Mouse (Mus musculus) liver, adult 2 months (tissue): ENCODE results near the gene Dnajc16. TPM values are rescaled to one million over a fixed set of nuclear protein-coding genes. Genes with fewer than 3 reads are reported as not detected.

Experiments used
- DNase-seq: peaks from one replicate; pipeline ENCODE4 v3.0.0-alpha.2; 2011; ENCODE audit warnings: low read depth, low spot score; ENCODE audit errors: extremely low read depth
- H3K27ac ChIP-seq: fragments of 200-500 bp; replicated peaks from 2 replicates; pipeline ENCODE4 v1.5.1; 2012; ENCODE audit warnings: low read depth, mild to moderate bottlenecking, control low read depth, inconsistent platforms, low read length; ENCODE audit not compliant: insufficient read depth
- H3K27me3 ChIP-seq: fragments of 200-500 bp; 2 replicates; pipeline ENCODE4 v1.6.1; 2012; ENCODE audit warnings: mild to moderate bottlenecking, moderate library complexity, low read length, inconsistent platforms; ENCODE audit not compliant: control insufficient read depth, insufficient read depth
- H3K36me3 ChIP-seq: fragments of 200-500 bp; 2 replicates; pipeline ENCODE4 v1.6.1; 2012; ENCODE audit warnings: low read length, inconsistent platforms; ENCODE audit not compliant: control insufficient read depth, insufficient read depth
- H3K4me1 ChIP-seq: fragments of 200-500 bp; 2 replicates; pipeline ENCODE4 v1.6.1; 2011; ENCODE audit warnings: low read length; ENCODE audit not compliant: control insufficient read depth, insufficient read depth
- H3K4me3 ChIP-seq: fragments of 200-500 bp; 2 replicates; pipeline ENCODE4 v1.5.1; 2011; ENCODE audit warnings: low read depth, mild to moderate bottlenecking, control low read depth, low read length, moderate library complexity; ENCODE audit not compliant: insufficient read depth
- H3K79me2 ChIP-seq: fragments of 200-500 bp; 2 replicates; pipeline ENCODE4 v1.6.1; 2012; ENCODE audit warnings: inconsistent platforms, mild to moderate bottlenecking, low read length, moderate library complexity; ENCODE audit not compliant: control insufficient read depth, insufficient read depth
- H3K9ac ChIP-seq: fragments of 200-500 bp; 2 replicates; pipeline ENCODE4 v1.6.1; 2012; ENCODE audit warnings: low read depth, mild to moderate bottlenecking, control low read depth, inconsistent platforms, low read length
- CTCF ChIP-seq: fragments of 200-500 bp; IDR thresholded peaks from 2 replicates; pipeline ENCODE4 v1.5.1; 2011; ENCODE audit warnings: low read depth, low read length, control low read depth
- POLR2A ChIP-seq: fragments of 200-500 bp; IDR thresholded peaks from 2 replicates; pipeline ENCODE4 v1.6.1; 2011; ENCODE audit warnings: low read length, control low read depth; ENCODE audit not compliant: insufficient read depth; ENCODE audit errors: extremely low read depth
- WGBS: fragments of 180-500 bp; shearing (Covaris S2); methylation state at CpG from one replicate; pipeline ENCODE4 v1.1.7; 2018; 5-methylcytosine and 5-hydroxymethylcytosine counted together
- polyA plus RNA-seq: library from polyadenylated mRNA; depleted of rRNA; stranded (reverse); fragments of >200 nt; gene quantifications from 2 replicates; pipeline ENCODE4 v1.2.3, GENCODE M21; 2012
- total RNA-seq: library from RNA; depleted of rRNA; stranded (reverse); fragments of >200 nt; gene quantifications from 2 replicates; pipeline ENCODE4 v1.2.3, GENCODE M21; 2014

Dnajc16 gene
- total and polyA plus RNA-seq, 2 experiments: 3.8 to 5.6 TPM

DNA sequence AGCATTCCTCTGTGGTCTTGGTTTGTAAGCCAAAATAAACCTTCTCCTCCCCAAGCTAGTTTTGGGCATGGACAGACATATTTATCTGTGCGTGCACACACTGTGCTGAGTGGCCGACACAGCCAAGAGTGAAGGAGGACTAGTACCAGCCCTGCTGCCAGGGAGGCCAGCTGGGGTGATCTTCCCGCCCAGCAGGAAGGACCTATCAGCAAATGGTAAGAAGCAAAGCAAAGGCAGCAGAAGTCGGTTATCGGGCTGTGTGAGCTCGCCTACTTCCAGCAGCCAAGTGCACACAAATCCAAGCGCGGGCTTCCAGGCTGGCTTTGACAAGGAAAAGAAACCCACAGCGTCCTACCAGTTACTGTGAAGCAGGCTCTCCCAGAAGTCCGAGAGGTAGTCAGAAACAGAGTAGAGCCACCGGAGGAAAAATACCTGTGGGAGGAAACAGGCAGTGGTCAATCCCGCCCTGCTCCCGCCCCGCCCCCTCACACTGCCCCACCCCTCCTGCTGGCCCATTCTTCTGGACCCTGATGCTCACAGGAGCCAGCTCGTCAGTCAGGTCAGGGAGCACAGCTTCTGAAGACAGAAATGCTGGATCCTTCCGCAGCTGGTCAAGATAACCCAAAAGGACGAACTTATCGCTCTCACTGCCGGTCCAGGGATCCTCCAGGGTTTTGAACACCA is 23.2 kb downstream of the Dnajc16 start:
- 76% methylated on average over 19 of the region's 19 CpGs for WGBS
- DNase-seq: no peak
- Histone ChIP-seq H3K27me3 (no peaks in the 10 kb centered on the region), H3K9ac (no peak overlapping the region), H3K79me2 (no peaks in the 10 kb centered on the region), H3K4me3 (no peak overlapping the region), H3K36me3 (peaks cover 17% of the 10 kb centered on the region), H3K27ac (0 out of 2 replicates have a peak overlapping the region, but pooled peaks have one; percentile 15), H3K4me1 (0 out of 2 replicates have a peak, but pooled peaks cover 2% of the 10 kb centered on the region)
- TF ChIP-seq CTCF (no peak), POLR2A (no peak)

DNA sequence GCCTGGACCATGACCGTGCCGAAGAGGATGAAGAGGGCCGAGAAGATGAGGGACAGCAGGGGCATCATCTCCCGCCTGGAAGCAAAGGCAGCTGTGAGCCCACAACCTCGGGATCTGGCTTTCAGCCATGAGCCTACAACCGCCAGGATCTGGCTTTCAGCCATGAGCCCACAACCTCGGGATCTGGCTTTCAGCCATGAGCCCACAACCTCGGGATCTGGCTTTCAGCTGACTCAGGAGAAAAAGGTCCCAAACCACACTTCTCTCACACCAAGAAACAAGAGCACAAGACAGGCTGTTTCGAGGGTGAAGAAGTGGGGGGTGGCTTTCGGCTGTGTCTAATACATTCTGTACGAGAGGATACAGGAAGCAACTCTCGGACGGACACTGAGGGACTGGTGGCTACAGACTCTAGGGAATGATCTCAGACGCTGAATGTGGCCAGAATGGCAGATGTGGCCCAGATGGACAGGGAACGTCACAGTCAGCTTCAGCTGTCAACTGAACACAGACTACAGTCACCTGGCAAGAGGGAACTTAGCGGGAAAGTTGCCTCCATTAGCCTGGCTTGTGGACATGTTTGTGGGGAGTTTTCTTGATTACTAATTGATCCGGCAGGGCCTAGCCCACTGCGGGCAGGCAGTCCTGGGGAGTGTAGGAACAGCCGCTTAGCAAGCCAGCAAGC is 23.9 kb downstream of the Dnajc16 start:
- Histone ChIP-seq H3K4me3 (no peak overlapping the region), H3K27me3 (no peaks in the 10 kb centered on the region), H3K4me1 (0 out of 2 replicates have a peak, but pooled peaks cover 2% of the 10 kb centered on the region), H3K79me2 (no peaks in the 10 kb centered on the region), H3K27ac (peak overlapping the region; percentile 45; the same call in 1 of the 2 replicates), H3K36me3 (peaks cover 16% of the 10 kb centered on the region), H3K9ac (0 out of 2 replicates have a peak overlapping the region, but pooled peaks have one; percentile 33)
- TF ChIP-seq POLR2A: no peak
- no peak for TF ChIP-seq CTCF
- no peak for DNase-seq
- WGBS: 72% methylated on average over 19 of the region's 19 CpGs

DNA sequence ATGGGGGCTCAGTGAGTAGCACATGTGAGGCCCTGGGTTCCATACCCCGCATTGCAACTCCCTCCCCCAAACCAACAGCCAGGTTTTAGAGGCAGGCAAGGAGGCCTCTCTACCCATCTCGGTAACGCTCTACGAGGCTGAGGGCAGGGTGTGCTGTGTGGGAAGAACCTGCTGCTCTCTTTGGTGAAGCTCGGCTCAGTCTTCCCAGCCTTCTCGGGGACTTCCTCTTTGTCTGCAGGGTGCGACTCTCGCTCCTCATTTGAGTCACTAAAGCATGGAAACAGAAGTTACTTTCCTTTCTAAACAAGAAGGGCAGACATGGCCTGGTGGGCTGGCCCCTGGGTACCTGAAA is 24.4 kb downstream of the Dnajc16 start:
- Histone ChIP-seq H3K27me3 (no peaks in the 10 kb centered on the region), H3K27ac (peak overlapping the region; percentile 45; the same call in 1 of the 2 replicates), H3K4me1 (0 out of 2 replicates have a peak, but pooled peaks cover 2% of the 10 kb centered on the region), H3K9ac (0 out of 2 replicates have a peak overlapping the region, but pooled peaks have one; percentile 33), H3K36me3 (peaks cover 11% of the 10 kb centered on the region), H3K4me3 (no peak overlapping the region), H3K79me2 (no peaks in the 10 kb centered on the region)
- 83% methylated on average over 8 of the region's 8 CpGs for WGBS
- no peak for TF ChIP-seq CTCF
- TF ChIP-seq POLR2A: no peak
- no peak for DNase-seq

DNA sequence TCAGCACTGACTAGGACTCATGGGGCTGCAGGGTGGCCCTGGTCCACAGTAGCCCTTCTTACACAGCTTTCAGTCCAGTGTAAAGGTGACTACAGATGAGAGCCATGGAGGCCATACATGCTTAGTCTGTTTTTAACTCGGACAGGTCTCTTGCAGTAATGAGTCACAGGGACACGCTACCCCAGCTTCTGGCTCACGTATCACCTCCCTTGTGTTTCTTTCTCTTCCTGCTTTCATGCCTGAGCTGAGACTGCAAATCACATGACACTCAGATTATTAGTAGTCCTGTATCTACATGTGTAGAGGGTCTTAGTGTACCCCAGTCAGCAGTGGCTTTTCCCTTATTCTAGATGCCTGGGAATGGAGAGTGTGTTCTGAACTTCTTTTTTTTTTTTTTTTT is 25.7 kb downstream of the Dnajc16 start:
- WGBS: 93% methylated on average over 3 of the region's 3 CpGs
- Histone ChIP-seq H3K36me3 (peaks cover 7% of the 10 kb centered on the region; the same call in 1 of the 2 replicates), H3K27me3 (no peaks in the 10 kb centered on the region), H3K4me1 (0 out of 2 replicates have a peak, but pooled peaks cover 2% of the 10 kb centered on the region), H3K79me2 (no peaks in the 10 kb centered on the region), H3K27ac (no peak overlapping the region), H3K9ac (no peak overlapping the region), H3K4me3 (no peak overlapping the region)
- DNase-seq: no peak
- TF ChIP-seq POLR2A: no peak
- no peak for TF ChIP-seq CTCF

DNA sequence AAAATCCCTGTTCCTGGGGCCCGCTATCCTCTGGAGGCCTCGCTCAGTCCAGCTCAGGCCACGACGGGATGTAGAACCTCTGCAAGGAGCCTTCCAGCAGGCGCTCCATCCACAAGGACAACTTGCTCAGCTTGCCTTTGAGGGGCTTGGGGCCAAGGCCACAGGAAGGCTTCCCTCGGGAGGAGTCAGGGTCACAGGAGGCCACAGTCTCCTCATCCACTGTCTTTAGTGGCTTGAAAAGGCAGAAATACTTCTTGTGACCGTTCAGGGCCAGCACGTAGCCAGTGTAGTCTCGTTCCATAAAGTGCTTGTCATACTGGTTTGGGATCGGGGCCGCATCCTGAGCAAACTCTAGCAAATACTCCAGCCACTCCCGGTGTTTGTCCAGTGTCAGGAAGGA is 27.3 kb downstream of the Dnajc16 start:
- Histone ChIP-seq H3K36me3 (peaks cover 13% of the 10 kb centered on the region), H3K4me1 (0 out of 2 replicates have a peak, but pooled peaks cover 2% of the 10 kb centered on the region), H3K9ac (no peak overlapping the region)

More for the DNA sequence above, 27.3 kb downstream of the Dnajc16 start:
- WGBS: 92% methylated on average over 12 of the region's 12 CpGs
- Histone ChIP-seq H3K79me2 (no peaks in the 10 kb centered on the region), H3K27me3 (no peaks in the 10 kb centered on the region), H3K27ac (no peak overlapping the region), H3K4me3 (no peak overlapping the region)
- TF ChIP-seq CTCF (no peak), POLR2A (no peak)
- no peak for DNase-seq
